Mouse (Mus musculus) ES-Bruce4 (cell line): Measurements from ENCODE around the gene Dennd2a. TPM values are rescaled to one million over a fixed set of nuclear protein-coding genes. Genes with fewer than 3 reads are reported as not detected.

Source experiments
- H3K27ac ChIP-seq: 2 replicates; pipeline ENCODE4 v1.5.1; 2012; ENCODE audit warnings: low read length, inconsistent platforms; ENCODE audit not compliant: insufficient read depth
- H3K27me3 ChIP-seq: 2 replicates; pipeline ENCODE4 v1.6.1; 2012; ENCODE audit warnings: mild to moderate bottlenecking, low read length, inconsistent platforms; ENCODE audit not compliant: control insufficient read depth, poor library complexity, insufficient read depth, severe bottlenecking
- H3K36me3 ChIP-seq: 2 replicates; pipeline ENCODE4 v1.6.1; 2012; ENCODE audit warnings: inconsistent platforms, mild to moderate bottlenecking, low read length, moderate library complexity; ENCODE audit not compliant: control insufficient read depth, poor library complexity, insufficient read depth, severe bottlenecking
- H3K4me1 ChIP-seq: one replicate; pipeline ENCODE4 v1.8.1; 2011; ENCODE audit warnings: low read length; ENCODE audit not compliant: control insufficient read depth, insufficient read depth
- H3K4me3 ChIP-seq: 2 replicates; pipeline ENCODE4 v1.5.1; 2011; ENCODE audit warnings: low read depth, mild to moderate bottlenecking, low read length
- H3K9ac ChIP-seq: 2 replicates; pipeline ENCODE4 v1.6.1; 2012; ENCODE audit warnings: low read depth, mild to moderate bottlenecking, inconsistent platforms; ENCODE audit not compliant: poor library complexity, severe bottlenecking
- H3K9me3 ChIP-seq: replicated peaks from 2 replicates; pipeline ENCODE4 v1.6.1; 2012; ENCODE audit warnings: mild to moderate bottlenecking, low read length, inconsistent platforms; ENCODE audit not compliant: control insufficient read depth, poor library complexity, insufficient read depth, severe bottlenecking
- CTCF ChIP-seq: IDR thresholded peaks from one replicate; pipeline ENCODE4 v1.8.1; 2011; ENCODE audit warnings: low read depth, low read length
- EP300 ChIP-seq: IDR thresholded peaks from 2 replicates; pipeline ENCODE4 v1.6.1; 2011; ENCODE audit warnings: low read depth, low read length; ENCODE audit not compliant: insufficient read depth
- POLR2A ChIP-seq: IDR thresholded peaks from one replicate; pipeline ENCODE4 v1.8.1; 2011; ENCODE audit warnings: low read length; ENCODE audit not compliant: insufficient read depth
- polyA plus RNA-seq: library from polyadenylated mRNA; stranded (reverse); fragments of >200 nt; gene quantifications from 2 replicates; pipeline ENCODE4 v1.2.4, GENCODE M21; 2011; ENCODE audit warnings: low read depth; ENCODE audit not compliant: missing spikeins, insufficient read depth, insufficient read length

The Dennd2a gene
- polyA plus RNA-seq, 1 experiment, result 29.8 TPM

DNA sequence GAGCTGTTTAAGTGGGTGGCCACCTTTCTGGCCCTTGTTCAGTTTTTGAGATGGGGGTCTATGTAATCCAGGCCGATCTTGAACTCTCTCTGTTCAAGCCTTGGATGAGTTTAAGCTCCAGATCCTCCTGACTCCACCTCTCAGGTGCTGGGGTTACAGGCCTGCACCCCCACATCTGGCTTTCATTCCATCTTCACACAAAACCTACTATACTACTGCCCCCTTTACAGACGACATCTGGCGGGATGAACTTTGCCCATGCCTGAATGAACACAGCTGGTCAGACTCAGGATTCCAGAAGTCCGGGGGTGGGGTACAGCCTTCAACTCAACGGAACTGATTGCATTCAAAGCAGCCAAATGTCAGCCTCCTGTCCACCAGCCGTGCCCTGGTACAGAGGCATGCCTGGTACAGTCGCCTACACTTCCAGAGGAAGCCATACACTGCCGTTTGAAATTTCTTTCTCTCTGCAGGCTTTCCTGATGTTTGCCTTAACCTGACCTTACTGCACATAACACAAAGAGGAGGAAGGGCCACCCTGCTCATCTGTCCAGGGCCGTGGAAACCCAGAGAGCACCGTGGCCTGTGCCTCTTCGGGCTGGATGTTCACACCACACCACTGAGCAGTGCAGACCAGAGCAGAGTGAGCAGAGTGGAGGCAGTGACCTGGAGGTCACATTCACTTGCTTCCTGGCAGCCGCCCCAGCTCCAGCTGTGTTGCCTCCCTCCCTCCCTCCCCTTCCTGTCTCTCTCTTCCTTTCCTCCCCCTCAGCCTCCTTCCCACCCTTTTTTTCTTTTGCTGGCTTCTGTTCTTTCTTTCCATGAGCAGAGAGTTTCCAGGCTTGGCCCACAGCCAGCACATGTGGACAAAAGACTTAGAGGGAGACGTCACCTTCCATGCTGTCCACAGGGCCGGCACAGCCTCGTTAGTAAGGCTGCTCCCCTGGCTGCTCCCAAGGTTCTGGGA is 14.8 kb downstream of the Dennd2a start:
- Histone ChIP-seq H3K27me3 (no peaks in the 10 kb centered on the region), H3K36me3 (no peaks in the 10 kb centered on the region), H3K9ac (0 out of 2 replicates have a peak overlapping the region, but pooled peaks have one; percentile 6), H3K4me3 (no peak overlapping the region), H3K9me3 (no peaks in the 10 kb centered on the region), H3K4me1 (peaks cover 16% of the 10 kb centered on the region), H3K27ac (peak overlapping the region; percentile 24)
- TF ChIP-seq POLR2A (no peak), CTCF (no peak), EP300 (peak; percentile 73)

- H3K4me3 ChIP-seq, result no peak overlapping the region
- no peak overlapping the region for H3K9ac ChIP-seq
- H3K27ac ChIP-seq, result peak overlapping the region; percentile 85
- no peaks in the 10 kb centered on the region for H3K27me3 ChIP-seq
- no peaks in the 10 kb centered on the region for H3K36me3 ChIP-seq
- TF ChIP-seq EP300 (peak; percentile 64; the same call in 1 of the 2 replicates), CTCF (no peak), POLR2A (no peak)
- H3K9me3 ChIP-seq, result no peaks in the 10 kb centered on the region
- peaks cover 16% of the 10 kb centered on the region for H3K4me1 ChIP-seq
Measured at GRCm38 (mm10) chr6:39540563-39540962, 17.1 kb downstream of the Dennd2a start.

DNA sequence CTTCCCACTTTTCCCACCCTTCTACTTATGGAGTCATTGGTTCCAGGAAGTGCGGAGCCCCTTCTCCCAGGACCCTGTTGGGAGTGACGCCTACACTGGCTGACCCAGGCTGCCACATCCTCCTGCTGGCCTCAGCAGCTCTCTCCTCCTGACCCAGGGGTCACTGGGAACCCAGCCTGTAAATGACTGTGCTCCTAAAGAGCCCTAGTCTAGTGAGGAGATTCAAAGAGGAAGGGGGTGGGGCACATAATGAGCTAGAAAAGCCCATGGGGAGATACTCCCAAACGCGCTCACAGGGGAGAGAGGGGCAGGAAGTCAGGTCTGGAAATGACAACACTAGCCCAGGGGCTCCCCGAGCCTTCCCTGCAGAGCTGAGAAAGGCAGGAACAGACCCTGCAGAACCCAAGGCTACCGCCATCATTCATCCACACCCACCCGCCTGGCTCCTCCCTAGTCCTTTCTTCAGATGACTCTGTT is 17.9 kb downstream of the Dennd2a start:
- Histone ChIP-seq H3K27ac (peak overlapping the region; percentile 85), H3K27me3 (no peaks in the 10 kb centered on the region), H3K4me3 (no peak overlapping the region; the same call in 1 of the 2 replicates), H3K9me3 (no peaks in the 10 kb centered on the region), H3K9ac (no peak overlapping the region), H3K36me3 (no peaks in the 10 kb centered on the region), H3K4me1 (peaks cover 20% of the 10 kb centered on the region)
- no peak for TF ChIP-seq CTCF
- no peak for TF ChIP-seq POLR2A
- TF ChIP-seq EP300, result no peak

- H3K9me3 ChIP-seq, result no peaks in the 10 kb centered on the region
- H3K27me3 ChIP-seq, result no peaks in the 10 kb centered on the region
- peaks cover 16% of the 10 kb centered on the region for H3K4me1 ChIP-seq
- no peaks in the 10 kb centered on the region for H3K36me3 ChIP-seq
- H3K9ac ChIP-seq, result no peak overlapping the region
- H3K27ac ChIP-seq, result no peak overlapping the region
- no peak for TF ChIP-seq CTCF
- no peak overlapping the region for H3K4me3 ChIP-seq
Measured at GRCm38 (mm10) chr6:39538227-39538626, 19.4 kb downstream of the Dennd2a start.

GRCm38 (mm10) chr6:39537276-39537675 is 20.4 kb downstream of the Dennd2a start:
- Histone ChIP-seq H3K4me3 (no peak overlapping the region), H3K27ac (no peak overlapping the region)

DNA sequence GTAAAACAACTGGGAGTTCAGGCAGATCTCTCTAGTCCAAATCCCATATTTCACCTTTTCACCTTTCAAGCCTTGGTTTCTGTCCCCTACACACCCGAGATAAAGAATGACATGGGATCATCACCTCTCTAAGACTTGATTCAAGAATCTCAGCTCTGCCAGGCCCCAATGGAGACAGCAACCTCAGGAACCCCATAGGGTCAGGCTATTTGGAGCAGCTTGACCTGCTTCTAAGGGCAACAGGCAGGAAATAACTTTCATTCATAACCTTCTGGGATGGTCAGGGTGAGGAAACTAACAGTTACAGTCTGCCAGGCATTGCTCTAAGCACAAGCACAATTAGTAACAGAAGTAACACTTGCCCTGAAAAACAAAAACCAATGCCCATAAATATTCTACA is 21.0 kb downstream of the Dennd2a start:
- Histone ChIP-seq H3K4me3 (no peak overlapping the region), H3K27me3 (no peaks in the 10 kb centered on the region), H3K9me3 (no peaks in the 10 kb centered on the region), H3K4me1 (peaks cover 11% of the 10 kb centered on the region), H3K9ac (no peak overlapping the region), H3K36me3 (no peaks in the 10 kb centered on the region), H3K27ac (no peak overlapping the region)
- no peak for TF ChIP-seq POLR2A

More at GRCm38 (mm10) chr6:39537276-39537675, 20.4 kb downstream of the Dennd2a start:
- Histone ChIP-seq H3K27me3 (no peaks in the 10 kb centered on the region), H3K4me1 (peaks cover 11% of the 10 kb centered on the region), H3K9ac (no peak overlapping the region), H3K36me3 (no peaks in the 10 kb centered on the region), H3K9me3 (no peaks in the 10 kb centered on the region)
- TF ChIP-seq POLR2A (no peak), EP300 (no peak), CTCF (no peak)
